Mouse (Mus musculus) neural tube, embryonic 10.5 days (tissue): ENCODE results near the gene Sprtn.

Experiments
- DNase-seq: peaks from one replicate; pipeline ENCODE4 v3.0.0-alpha.2; 2017; ENCODE audit warnings: low spot score; ENCODE audit errors: extremely low spot score

The Sprtn gene

GRCm38 (mm10) chr8:124944406-124944805, 46.7 kb downstream of the Sprtn start:
- DNase-seq, result no peak

- peak; percentile 77 for DNase-seq
Measured at GRCm38 (mm10) chr8:124947865-124948732, 50.4 kb downstream of the Sprtn start.

- DNase-seq, result peak; percentile 47
Measured at GRCm38 (mm10) chr8:124948733-124949111, 51.0 kb downstream of the Sprtn start.

- peak; percentile 79 for DNase-seq
Measured at GRCm38 (mm10) chr8:124949209-124950068, 51.8 kb downstream of the Sprtn start, which contains the start of gene Egln1. Gene Egln1, minus strand, starts transcription at chr8:124949324.

GRCm38 (mm10) chr8:124950069-124950456, 52.4 kb downstream of the Sprtn start:
- peak; percentile 42 for DNase-seq

GRCm38 (mm10) chr8:124950865-124951264, 53.2 kb downstream of the Sprtn start:
- DNase-seq, result no peak

- DNase-seq, result no peak
Measured at GRCm38 (mm10) chr8:124953188-124953587, 55.5 kb downstream of the Sprtn start.

- no peak for DNase-seq
Measured at GRCm38 (mm10) chr8:124954572-124955082, 56.9 kb downstream of the Sprtn start.
